ENCODE assay signal across 25 mouse cellular contexts in genomic region chr8:122866231-122866630, GRCm38 (mm10). TPM values are rescaled to one million over a fixed set of nuclear protein-coding genes. Genes with fewer than 3 reads are reported as not detected.
A peak's percentile ranks its signal among the peaks of the same experiment; 100 is the strongest.
DNase-seq lines count a peak whose midpoint lies in the region; ATAC-seq and TF ChIP-seq lines count a peak whose summit lies in the region.
"Had no signal": no experiment of that assay in that cellular context is flagged by ENCODE, and none has a peak within 500 bp of the region (broad histone marks: within the 10 kb centered on the region; RNA-seq: fewer than 3 reads in every experiment).

No protein-coding gene starts in this region.

- no peaks in the 10 kb centered on the region for H3K27me3 ChIP-seq in MEL (ENCODE audit: control insufficient read depth in 1 of 2, insufficient read depth in 2 of 2, low read length in 2 of 2)
- H3K27me3 ChIP-seq: embryonic facial prominence, embryonic 13.5 days; embryonic facial prominence, embryonic 15.5 days had no signal

- TF ChIP-seq RAD21 in MEL (IDR thresholded peaks at IDR 0.05; ENCODE audit: low read depth, low read length): peak; percentile 6

- no peaks in the 10 kb centered on the region for H3K79me2 ChIP-seq in MEL (ENCODE audit: control insufficient read depth, insufficient read depth, low read length, poor library complexity)

- no peaks in the 10 kb centered on the region for H3K9me3 ChIP-seq in MEL (replicated peaks; ENCODE audit: insufficient read depth, low read length)
- H3K9me3 ChIP-seq: G1E had no signal

- peak in 1 of 3 experiments; percentile 22; a peak in 2 of 6 replicates for TF ChIP-seq CTCF in MEL (IDR thresholded peaks at IDR 0.05 in 2 of 3, conservative IDR thresholded peaks at IDR 0.05 in 1 of 3; ENCODE audit: control insufficient read depth in 1 of 3, insufficient read depth in 1 of 3, low read depth in 2 of 3, low read length in 3 of 3, poor library complexity in 1 of 3, severe bottlenecking in 1 of 3)

- H3K27ac ChIP-seq in MEL (ENCODE audit: control insufficient read depth, low read depth, low read length): no peak overlapping the region
- H3K27ac ChIP-seq: embryonic facial prominence, embryonic 13.5 days; embryonic facial prominence, embryonic 15.5 days; forebrain, embryonic 10.5 days; forebrain, embryonic 12.5 days had no signal

- DNase-seq in CD4-positive, CD25-positive, alpha-beta regulatory T cell, adult 2 months (ENCODE audit: low read depth, low spot score): peak; percentile 55
- peak; percentile 59 for DNase-seq in MEL (ENCODE audit: low read depth, low spot score)
- no peak for DNase-seq in urinary bladder, adult 18-20 months (ENCODE audit: low spot score in 2 of 2)
- DNase-seq in testis, postnatal 10 days (ENCODE audit: low spot score): no peak
- DNase-seq in thymus, postnatal 4 days: no peak
- no peak for DNase-seq in lung, postnatal 25 days (ENCODE audit: low spot score)
- DNase-seq: adrenal gland, adult 2 months; adrenal gland, postnatal 10 days; adrenal gland, postnatal 25 days; cerebellum, adult 11 months; cerebellum, adult 8-10 months; cerebellum, adult 9-11 months; cerebellum, postnatal 14 days; embryo, embryonic 11 days had no signal

- H3K36me3 ChIP-seq in MEL (ENCODE audit: control insufficient read depth in 1 of 2, insufficient read depth in 2 of 2, low read length in 2 of 2): no peaks in the 10 kb centered on the region; a peak in 1 of 4 replicates
- H3K36me3 ChIP-seq: embryonic facial prominence, embryonic 13.5 days; embryonic facial prominence, embryonic 15.5 days; forebrain, embryonic 10.5 days; forebrain, embryonic 12.5 days; G1E had no signal

- no peak overlapping the region for H3K4me3 ChIP-seq in MEL (ENCODE audit: control insufficient read depth in 1 of 2, insufficient read depth in 1 of 2, low read depth in 2 of 2, low read length in 2 of 2)
- H3K4me3 ChIP-seq: embryonic facial prominence, embryonic 13.5 days; embryonic facial prominence, embryonic 15.5 days; erythroblast, embryonic 14.5 days; forebrain, embryonic 12.5 days had no signal

- peak; percentile 28 for ATAC-seq in inflammation-experienced regulatory T-cells, adult 6 months
- ATAC-seq: forebrain, embryonic 14.5 days; forebrain, embryonic 16.5 days had no signal

- peaks cover 2 to 22% of the 10 kb centered on the region in 2 experiments; a peak in 3 of 4 replicates for H3K4me1 ChIP-seq in MEL (ENCODE audit: control insufficient read depth in 1 of 2, insufficient read depth in 2 of 2, low read length in 2 of 2)

- no peak overlapping the region; the same call in 1 of the 2 replicates for H3K9ac ChIP-seq in MEL (ENCODE audit: control insufficient read depth, low read depth, low read length, poor library complexity, severe bottlenecking)
- H3K9ac ChIP-seq: embryonic facial prominence, embryonic 13.5 days; embryonic facial prominence, embryonic 15.5 days; forebrain, embryonic 12.5 days had no signal

- no peak for TF ChIP-seq POLR2A in MEL (IDR thresholded peaks at IDR 0.05; ENCODE audit: control insufficient read depth in 1 of 2, insufficient read depth in 1 of 2, low read depth in 1 of 2, low read length in 2 of 2, poor library complexity in 1 of 2)

- no peak for TF ChIP-seq EP300 in MEL (IDR thresholded peaks at IDR 0.05; ENCODE audit: low read depth in 1 of 2, low read length in 2 of 2)

TF ChIP-seq in MEL, 35 proteins besides CTCF, POLR2A, EP300 and RAD21:
- TF ChIP-seq JUND (IDR thresholded peaks at IDR 0.05; ENCODE audit: low read depth, low read length) (no peak), HCFC1 (IDR thresholded peaks at IDR 0.05; ENCODE audit: low read depth, low read length) (no peak), SMC3 (IDR thresholded peaks at IDR 0.05; ENCODE audit: low read depth, low read length) (peak; percentile 33; the same call in 1 of the 2 replicates), MYB (IDR thresholded peaks at IDR 0.05; ENCODE audit: low read depth, low read length) (no peak)
TF ChIP-seq in MEL: peak in this region for 1.

RNA-seq across cellular contexts. Expression of gene Cdh15, which starts 18.5 kb away (rescaled TPM):
- total RNA-seq in MEL (2012; rRNA removed): 0.07 and 0.08 TPM in 2 replicates
- polyA plus RNA-seq in MEL (2012; ENCODE audit: insufficient read depth in 1 of 2, insufficient read length in 2 of 2, low read depth in 1 of 2, low replicate concordance in 2 of 2, missing spikeins in 1 of 2): under 1 TPM in 1 of 2 experiments, not detected in 1; 0.71 TPM
- polyA plus RNA-seq in inflammation-experienced regulatory T-cells, adult 6 months (2017; shearing (Covaris generic)): under 1 TPM in 2 of 3 experiments, not detected in 1; 0.67 to 0.81 TPM
- total RNA-seq: CH12.LX; common myeloid progenitor, adult 5-6 weeks; G1E had no signal
- polyA plus RNA-seq: erythroblast, embryonic 14.5 days; G1E had no signal

Comparison
In these comparisons a context has a peak if more than half of its experiments do, and no peak if none do; other contexts are left out.
1. DNase-seq: peak in CD4-positive, CD25-positive, alpha-beta regulatory T cell, adult 2 months (single experiment) and MEL (single experiment); none in urinary bladder, adult 18-20 months (0 of 2), testis, postnatal 10 days (single experiment), thymus, postnatal 4 days (single experiment) and lung, postnatal 25 days (single experiment).